Mouse (Mus musculus): Measurements from ENCODE around the gene Sema4d.

DNA sequence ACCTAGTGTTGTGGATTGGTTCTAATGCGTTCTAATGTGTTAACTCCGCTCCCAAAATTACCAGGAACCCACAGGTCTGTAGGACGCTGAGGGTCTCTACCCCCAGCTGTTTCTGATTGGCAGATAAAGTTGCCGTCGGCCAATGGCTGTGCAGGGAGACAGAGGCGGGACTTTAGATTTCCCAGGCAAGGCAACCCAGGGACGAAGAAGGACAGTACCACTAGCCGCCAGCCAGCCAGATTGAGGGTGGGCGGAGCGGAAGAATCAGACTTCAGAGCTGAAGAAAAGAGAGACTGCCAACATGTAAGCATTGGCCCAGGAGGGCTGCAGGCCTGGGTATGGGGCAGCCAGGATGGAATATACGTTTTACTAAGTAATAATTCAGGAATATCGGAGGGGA lies 14.6 kb upstream of the Sema4d start:
- no peak for TF ChIP-seq CTCF (IDR thresholded peaks at IDR 0.05; ENCODE audit: low read depth)
- no peak for TF ChIP-seq EP300 (IDR thresholded peaks at IDR 0.05; ENCODE audit: low read depth)

Measured in liver, postnatal 0 days (tissue).